Mouse (Mus musculus) liver, embryonic 14 days (tissue): ENCODE data around the gene Usp24. TPM values are rescaled to one million over a fixed set of nuclear protein-coding genes. Genes with fewer than 3 reads are reported as not detected.

Source experiments
- polyA plus RNA-seq: library from polyadenylated mRNA; depleted of rRNA; stranded (reverse); fragments of >200 nt; gene quantifications from 2 replicates; pipeline ENCODE4 v1.2.3, GENCODE M21; 2012; rRNA removed

Usp24 gene
- polyA plus RNA-seq: 6.2 and 8.1 TPM in 2 replicates

DNA sequence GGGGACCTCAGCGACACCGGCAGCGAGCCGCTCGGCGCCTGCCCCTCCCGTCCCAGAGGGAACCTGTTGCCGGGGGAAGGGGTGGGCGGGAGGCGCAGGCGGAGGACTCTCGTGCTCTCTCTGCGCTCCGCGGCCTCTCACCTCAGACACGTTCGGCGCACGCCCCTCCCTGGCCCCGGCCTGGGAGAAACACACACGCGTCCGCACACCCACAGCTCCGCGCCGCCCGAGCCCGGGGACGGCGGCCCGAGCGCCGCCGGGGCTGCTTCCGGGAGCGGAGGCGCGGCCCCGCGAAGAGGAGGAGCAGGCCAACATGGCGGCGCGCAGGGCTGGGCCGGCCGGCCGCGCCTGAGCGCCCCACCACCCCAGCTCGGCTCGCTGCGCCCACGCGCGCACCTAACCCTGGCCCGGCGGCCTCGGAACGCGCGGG, at the start of gene Usp24:
TSS of gene Usp24 (plus strand) at position 293 of the 430 bp plus-strand sequence.

Other genes with a start within 250 kb of the Usp24 start
- gene Pcsk9, start 148.1 kb downstream of the Usp24 start, polyA plus RNA-seq: 40.3 and 46.7 TPM in 2 replicates
- not detected in 2 replicates for gene Bsnd, start 176.1 kb downstream of the Usp24 start, polyA plus RNA-seq
- gene Dhcr24, start 244.8 kb downstream of the Usp24 start, polyA plus RNA-seq: 46.5 and 52.4 TPM in 2 replicates